ENCODE assay signal across 15 mouse cellular contexts in genomic region chr2:19753479-19753878, GRCm38 (mm10).
"Had no signal": no experiment of that assay in that cellular context is flagged by ENCODE, and none has a peak within 500 bp of the region (broad histone marks: within the 10 kb centered on the region; RNA-seq: fewer than 3 reads in every experiment).

No protein-coding gene starts in this region.

- DNase-seq: kidney, adult 11 months; kidney, adult 8-10 months; kidney, postnatal 10 days; kidney, postnatal 36 days; liver, embryonic 13.5 days; lung, embryonic 14.5 days; thymus, postnatal 25 days had no signal

- H3K27me3 ChIP-seq: intestine, embryonic 15.5 days; kidney, embryonic 15.5 days; liver, embryonic 13.5 days; midbrain, embryonic 12.5 days; midbrain, embryonic 15.5 days; neural tube, embryonic 12.5 days; neural tube, embryonic 15.5 days had no signal

- H3K36me3 ChIP-seq: intestine, embryonic 15.5 days; kidney, embryonic 15.5 days; liver, embryonic 13.5 days; midbrain, embryonic 12.5 days; midbrain, embryonic 15.5 days; neural tube, embryonic 12.5 days; neural tube, embryonic 15.5 days had no signal

- H3K9me3 ChIP-seq: intestine, embryonic 15.5 days; kidney, embryonic 15.5 days; liver, embryonic 13.5 days; midbrain, embryonic 15.5 days; neural tube, embryonic 12.5 days; neural tube, embryonic 15.5 days had no signal

- H3K4me3 ChIP-seq: intestine, embryonic 15.5 days; kidney, embryonic 15.5 days; liver, embryonic 13.5 days; midbrain, embryonic 12.5 days; midbrain, embryonic 15.5 days; neural tube, embryonic 12.5 days; neural tube, embryonic 15.5 days had no signal

- H3K27ac ChIP-seq: intestine, embryonic 15.5 days; kidney, embryonic 15.5 days; liver, embryonic 13.5 days; macrophage; midbrain, embryonic 12.5 days; midbrain, embryonic 15.5 days; neural tube, embryonic 12.5 days; neural tube, embryonic 15.5 days; stomach, postnatal 0 days had no signal

- H3K4me1 ChIP-seq: intestine, embryonic 15.5 days; kidney, embryonic 15.5 days; liver, embryonic 13.5 days; midbrain, embryonic 12.5 days; midbrain, embryonic 15.5 days; neural tube, embryonic 12.5 days had no signal
